In genomic region chr1:119894936-119895335, GRCm38 (mm10) we compare ENCODE assay signal across 7 mouse cellular contexts. TPM values are rescaled to one million over a fixed set of nuclear protein-coding genes. Genes with fewer than 3 reads are reported as not detected.
DNase-seq lines count a peak whose midpoint lies in the region; ATAC-seq lines count a peak whose summit lies in the region.

No protein-coding gene starts in this region.

- ATAC-seq in forebrain, embryonic 12.5 days (ENCODE audit: low FRiP score), result peak; percentile 45; the same call in 1 of the 2 replicates
- peak; percentile 16; the same call in 1 of the 2 replicates for ATAC-seq in hindbrain, embryonic 13.5 days (ENCODE audit: low FRiP score)
- ATAC-seq in megakaryocyte-erythroid progenitor cell, adult 5-6 weeks (replicated peaks; ENCODE audit: low FRiP score, low TSS enrichment, poor library complexity, severe bottlenecking), result peak; percentile 76

- no peaks in the 10 kb centered on the region for H3K27me3 ChIP-seq in forebrain, embryonic 12.5 days
- H3K27me3 ChIP-seq in hindbrain, embryonic 13.5 days, result no peaks in the 10 kb centered on the region

- H3K4me2 ChIP-seq in forebrain, embryonic 12.5 days, result no peak overlapping the region
- H3K4me2 ChIP-seq in hindbrain, embryonic 13.5 days, result no peak overlapping the region

- peak; percentile 78 for DNase-seq in NIH3T3 (ENCODE audit: low read depth)
- DNase-seq in c-Kit-positive CD71-positive TER-119-negative erythroid progenitor cells, embryonic 14.5 days (ENCODE audit: low read depth), result peak; percentile 46
- peak; percentile 69 to 77 for DNase-seq in layer of hippocampus, postnatal 10 days (ENCODE audit: low spot score in 2 of 2)
- peak; percentile 54 for DNase-seq in skeletal muscle tissue, adult 2 months (ENCODE audit: low read depth, low spot score)

- WGBS in forebrain, embryonic 12.5 days, result 40% methylated on average over 6 of the region's 6 CpGs
- 30% methylated on average over 6 of the region's 6 CpGs for WGBS in hindbrain, embryonic 13.5 days

- no peak overlapping the region for H3K27ac ChIP-seq in forebrain, embryonic 12.5 days
- no peak overlapping the region for H3K27ac ChIP-seq in hindbrain, embryonic 13.5 days

- no peaks in the 10 kb centered on the region for H3K9me3 ChIP-seq in forebrain, embryonic 12.5 days
- no peaks in the 10 kb centered on the region for H3K9me3 ChIP-seq in hindbrain, embryonic 13.5 days

- no peak overlapping the region for H3K4me3 ChIP-seq in forebrain, embryonic 12.5 days (replicated peaks)
- H3K4me3 ChIP-seq in hindbrain, embryonic 13.5 days, result no peak overlapping the region

- H3K4me1 ChIP-seq in forebrain, embryonic 12.5 days, result peaks cover 10% of the 10 kb centered on the region
- H3K4me1 ChIP-seq in hindbrain, embryonic 13.5 days (replicated peaks), result peaks cover 22% of the 10 kb centered on the region

- no peak overlapping the region for H3K9ac ChIP-seq in forebrain, embryonic 12.5 days
- H3K9ac ChIP-seq in hindbrain, embryonic 13.5 days, result no peak overlapping the region

- no peaks in the 10 kb centered on the region for H3K36me3 ChIP-seq in forebrain, embryonic 12.5 days (replicated peaks)
- no peaks in the 10 kb centered on the region for H3K36me3 ChIP-seq in hindbrain, embryonic 13.5 days

RNA-seq across cellular contexts. Expression of gene Tmem177, which starts 18.1 kb away (rescaled TPM):
- 9.3 and 11.3 TPM in 2 replicates for polyA plus RNA-seq in forebrain, embryonic 12.5 days (2016; fragmentation: Nextera tagmentation; extraction: Ambion mirVana)
- polyA plus RNA-seq in hindbrain, embryonic 13.5 days (2015; fragmentation: Nextera tagmentation; extraction: Ambion mirVana), result 9.0 and 9.4 TPM in 2 replicates
- 1 to 10 TPM; 6.7 TPM for total RNA-seq in layer of hippocampus, postnatal 10 days (2021)
- 5.4 and 7.3 TPM in 2 replicates for total RNA-seq in megakaryocyte-erythroid progenitor cell, adult 5-6 weeks (2014; fragmentation: Nextera tagmentation)
- total RNA-seq in megakaryocyte-erythroid progenitor cell, adult 5-6 weeks (2017), result 4.9 and 5.2 TPM in 2 replicates

RNA-seq across cellular contexts. Expression of gene Ptpn4, which starts 57.5 kb away (rescaled TPM):
- 11.1 and 13.1 TPM in 2 replicates for polyA plus RNA-seq in forebrain, embryonic 12.5 days (2016; fragmentation: Nextera tagmentation; extraction: Ambion mirVana)
- 11.4 and 12.1 TPM in 2 replicates for polyA plus RNA-seq in hindbrain, embryonic 13.5 days (2015; fragmentation: Nextera tagmentation; extraction: Ambion mirVana)
- total RNA-seq in layer of hippocampus, postnatal 10 days (2021), result 10 to 100 TPM; 43.8 to 43.9 TPM
- 21.0 and 26.4 TPM in 2 replicates for total RNA-seq in megakaryocyte-erythroid progenitor cell, adult 5-6 weeks (2014; fragmentation: Nextera tagmentation)
- 10.1 and 13.9 TPM in 2 replicates for total RNA-seq in megakaryocyte-erythroid progenitor cell, adult 5-6 weeks (2017)

Comparison
In these comparisons a context has a peak if more than half of its experiments do, and no peak if none do; other contexts are left out.
1. ATAC-seq: peak in every context shown above with its lines; median percentile 76 in megakaryocyte-erythroid progenitor cell, adult 5-6 weeks; 45 in forebrain, embryonic 12.5 days; 16 in hindbrain, embryonic 13.5 days.